Mouse (Mus musculus): Measurements from ENCODE around the gene Bcor.

GRCm38 (mm10) chrX:12136261-12137101 lies 23.7 kb downstream of the Bcor start:
- TF ChIP-seq POLR2A (IDR thresholded peaks at IDR 0.05; ENCODE audit: extremely low read depth, insufficient read depth, low read length) (no peak), CTCF (IDR thresholded peaks at IDR 0.05; ENCODE audit: low read depth, low read length) (no peak)

Measured in liver, adult 2 months (tissue).